Mouse (Mus musculus) forebrain, embryonic 14.5 days (tissue): ENCODE data around the gene Tm9sf3. TPM values are rescaled to one million over a fixed set of nuclear protein-coding genes. Genes with fewer than 3 reads are reported as not detected.

Experiments
- ATAC-seq: fragments of 200-750 bp; cut with Nextera tagmentation; 2 replicates; pipeline ENCODE4 v1.8.0; 2017; ENCODE audit warnings: mild to moderate bottlenecking, moderate library complexity
- DNase-seq: peaks from one replicate; pipeline ENCODE4 v3.0.0-alpha.2; 2015; ENCODE audit warnings: low spot score
- H3K27ac ChIP-seq: fragments of 300-500 bp; sonication (generic); 2 replicates; pipeline ENCODE4 v1.5.1; 2014; ENCODE audit warnings: low read depth, mild to moderate bottlenecking, control low read depth, low read length, moderate library complexity
- H3K27me3 ChIP-seq: fragments of 300-500 bp; sonication (generic); replicated peaks from 2 replicates; pipeline ENCODE4 v1.6.1; 2014; ENCODE audit warnings: low read length, control low read depth, mixed read lengths; ENCODE audit not compliant: control insufficient read depth, insufficient read depth
- H3K36me3 ChIP-seq: fragments of 300-500 bp; sonication (generic); 2 replicates; pipeline ENCODE4 v1.6.1; 2014; ENCODE audit warnings: low read length, control low read depth; ENCODE audit not compliant: control insufficient read depth, insufficient read depth
- H3K4me1 ChIP-seq: fragments of 300-500 bp; sonication (generic); 2 replicates; pipeline ENCODE4 v1.6.1; 2014; ENCODE audit warnings: antibody characterized with exemption, low read length, control low read depth; ENCODE audit not compliant: control insufficient read depth, insufficient read depth
- H3K4me2 ChIP-seq: fragments of 300-500 bp; sonication (generic); 2 replicates; pipeline ENCODE4 v1.6.1; 2014; ENCODE audit warnings: mild to moderate bottlenecking, control low read depth, low read length
- H3K4me3 ChIP-seq: fragments of 300-500 bp; sonication (generic); 2 replicates; pipeline ENCODE4 v1.5.1; 2014; ENCODE audit warnings: low read depth, low read length, control low read depth
- H3K9ac ChIP-seq: fragments of 300-500 bp; sonication (generic); 2 replicates; pipeline ENCODE4 v1.6.1; 2014; ENCODE audit warnings: mild to moderate bottlenecking, low read length, control low read depth, moderate library complexity
- H3K9me3 ChIP-seq: fragments of 300-500 bp; sonication (generic); replicated peaks from 2 replicates; pipeline ENCODE4 v1.6.1; 2016; ENCODE audit warnings: low read length, control low read depth, mixed read lengths; ENCODE audit not compliant: control insufficient read depth
- WGBS: fragments of 180-500 bp; shearing (Covaris S2); extraction: QIAGEN DNeasy Blood & Tissue Kit; methylation state at CpG from one replicate; pipeline ENCODE4 v1.1.7; 2014; 5-methylcytosine and 5-hydroxymethylcytosine counted together
- polyA plus RNA-seq: library from polyadenylated mRNA; unstranded; fragments of >200 nt; fragmentation: Nextera tagmentation; extraction: Ambion mirVana; gene quantifications from 2 replicates; pipeline ENCODE4 v1.2.1, GENCODE M21; 2014

Gene Tm9sf3
- polyA plus RNA-seq, 1 experiment from 2014 or later, result 81.5 TPM

DNA sequence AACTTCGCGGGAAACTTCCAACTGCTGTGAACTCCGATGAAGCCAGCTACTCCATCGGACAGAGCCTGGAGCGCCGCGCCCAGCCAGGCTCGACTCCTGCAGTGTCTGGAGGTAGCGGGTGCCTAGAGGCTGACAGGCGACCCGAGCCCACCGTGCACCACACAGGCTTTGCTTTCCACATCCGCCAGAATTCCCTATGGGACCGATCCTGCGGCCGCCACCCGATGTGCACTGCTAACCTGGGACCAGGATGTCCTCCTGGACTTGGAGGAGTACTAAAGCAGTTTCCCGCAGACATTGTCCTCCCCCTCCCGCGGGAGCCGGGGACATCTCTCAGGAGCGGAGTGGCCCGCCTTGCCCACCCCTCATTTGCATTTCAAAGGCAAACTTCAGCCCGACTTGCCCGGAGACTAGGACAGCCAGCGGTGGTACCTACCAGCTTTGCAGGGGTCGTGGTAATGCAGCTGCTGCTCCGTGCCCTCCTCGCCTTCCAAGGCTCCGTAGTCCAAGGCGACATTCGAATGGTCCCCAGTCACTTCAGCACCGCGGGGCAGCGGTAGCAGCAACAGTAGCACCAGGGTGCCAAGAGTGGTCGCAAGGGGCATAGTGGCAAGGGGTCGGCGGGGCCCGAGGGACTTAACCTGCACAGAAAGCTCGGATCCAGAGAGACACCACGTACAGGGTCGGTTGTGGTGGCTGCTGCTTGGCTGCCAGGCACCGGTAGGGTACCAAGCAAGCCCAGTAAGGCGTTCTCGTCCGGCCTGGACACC is 57.6 kb downstream of the Tm9sf3 start:
- Histone ChIP-seq H3K9me3 (no peaks in the 10 kb centered on the region), H3K4me1 (peaks cover 10% of the 10 kb centered on the region; the same call in 1 of the 2 replicates), H3K4me3 (peak overlapping the region; percentile 39), H3K27me3 (peaks cover 26% of the 10 kb centered on the region), H3K27ac (no peak overlapping the region), H3K9ac (peak overlapping the region; percentile 57), H3K36me3 (peaks cover 3% of the 10 kb centered on the region; the same call in 1 of the 2 replicates), H3K4me2 (peak overlapping the region; percentile 93)
- DNase-seq (peak; percentile 11), ATAC-seq (peak; percentile 66)
- under 1% methylated on average over 46 of the region's 46 CpGs for WGBS

DNA sequence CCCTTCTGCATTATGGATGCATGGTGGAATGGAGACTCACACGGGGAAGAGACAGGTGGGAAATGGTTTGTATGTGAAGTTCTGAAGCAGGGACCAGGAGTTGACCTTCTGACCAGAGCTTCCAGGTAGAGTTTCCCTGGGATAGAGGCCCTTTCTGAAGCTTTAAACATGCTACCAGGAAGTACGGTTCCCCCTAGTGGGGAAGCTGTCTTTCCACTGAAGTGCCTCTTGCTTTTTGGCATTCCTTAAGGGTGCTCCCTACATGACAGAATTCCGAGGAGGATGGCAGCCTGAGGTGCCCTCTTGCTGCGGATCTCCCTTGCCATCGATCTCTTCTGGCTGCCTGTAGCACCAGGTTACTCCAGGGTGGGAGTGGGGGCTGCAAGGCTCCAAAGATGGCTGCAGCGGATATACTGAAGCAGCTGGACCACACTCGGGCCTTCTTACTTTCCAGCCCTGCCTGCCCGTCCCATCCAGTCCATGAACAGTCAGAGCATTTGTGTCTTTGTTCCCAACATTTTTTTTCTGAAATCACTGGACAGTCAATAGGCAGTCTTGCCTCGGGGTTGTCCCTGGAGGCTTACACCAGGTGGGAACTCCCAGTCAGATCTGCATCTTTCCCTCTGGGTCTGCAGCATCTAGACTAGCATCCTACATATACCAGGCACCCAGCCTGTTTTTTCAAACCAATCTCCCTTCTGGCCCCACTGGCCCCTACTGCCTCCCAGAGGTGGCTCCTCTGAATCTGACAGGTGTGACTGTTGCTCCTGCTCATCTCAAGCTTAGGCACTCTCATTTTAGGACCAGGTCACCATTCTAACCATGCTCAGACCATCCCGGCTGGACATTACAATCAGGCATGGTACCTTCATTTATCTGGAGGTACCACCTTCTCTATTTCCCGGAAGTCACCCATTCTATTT is 59.4 kb downstream of the Tm9sf3 start:
- Histone ChIP-seq H3K27ac (no peak overlapping the region), H3K4me3 (no peak overlapping the region), H3K4me1 (peaks cover 10% of the 10 kb centered on the region; the same call in 1 of the 2 replicates), H3K4me2 (no peak overlapping the region), H3K27me3 (peaks cover 26% of the 10 kb centered on the region), H3K9ac (no peak overlapping the region), H3K9me3 (no peaks in the 10 kb centered on the region), H3K36me3 (no peaks in the 10 kb centered on the region)
- no peak for DNase-seq
- ATAC-seq, result no peak
- 65% methylated on average over 11 of the region's 11 CpGs for WGBS

DNA sequence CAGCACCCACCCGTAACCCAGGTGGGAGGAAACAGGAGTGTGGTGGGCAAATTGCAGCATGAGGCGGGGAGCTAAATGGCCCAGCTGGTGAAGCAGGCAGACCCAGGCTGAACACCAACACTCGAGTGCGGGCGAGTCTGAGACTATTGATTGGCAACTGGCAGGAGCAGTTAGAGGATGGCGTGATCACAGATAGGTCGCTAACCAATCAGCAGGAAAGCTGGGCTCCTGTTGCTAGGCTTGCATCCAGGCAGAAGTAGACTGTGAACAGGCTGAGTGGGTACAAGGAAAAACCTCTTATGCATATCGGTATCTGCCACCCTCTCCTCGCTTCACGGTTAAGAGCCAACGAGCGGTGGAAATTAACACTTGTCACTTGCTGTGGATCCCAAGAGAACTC is 66.2 kb downstream of the Tm9sf3 start:
- H3K9ac ChIP-seq, result no peak overlapping the region
- H3K4me2 ChIP-seq, result no peak overlapping the region
- WGBS, result 81% methylated on average over 12 of the region's 12 CpGs
- H3K4me1 ChIP-seq, result peaks cover 3% of the 10 kb centered on the region; the same call in 1 of the 2 replicates
- DNase-seq, result peak; percentile 47
- ATAC-seq, result peak; percentile 23; the same call in 1 of the 2 replicates
- H3K9me3 ChIP-seq, result no peaks in the 10 kb centered on the region
- H3K27me3 ChIP-seq, result 0 out of 2 replicates have a peak, but pooled peaks cover 6% of the 10 kb centered on the region
- H3K27ac ChIP-seq, result no peak overlapping the region
- no peak overlapping the region for H3K4me3 ChIP-seq
- H3K36me3 ChIP-seq, result no peaks in the 10 kb centered on the region

DNA sequence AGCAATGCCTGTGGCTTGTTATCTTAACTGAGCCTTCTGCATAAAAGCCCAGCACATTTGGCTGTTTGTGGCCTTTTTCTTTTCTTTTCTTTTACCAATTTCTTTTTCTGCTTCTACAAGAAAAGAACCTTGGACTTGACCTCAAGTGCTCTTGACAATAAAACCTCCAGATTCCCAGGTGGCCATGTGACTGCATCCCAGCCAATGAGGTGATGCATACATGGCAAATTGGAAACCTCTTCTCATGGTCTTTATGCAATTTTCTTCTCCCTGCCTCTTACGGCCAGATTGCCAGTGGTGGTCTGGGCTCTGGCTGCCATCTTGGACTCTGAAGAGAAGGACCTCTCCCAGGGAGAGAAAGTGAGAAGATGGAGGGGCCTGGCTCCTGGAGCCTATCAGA is 70.4 kb downstream of the Tm9sf3 start:
- no peaks in the 10 kb centered on the region for H3K9me3 ChIP-seq
- peaks cover 22% of the 10 kb centered on the region for H3K27me3 ChIP-seq
- H3K4me3 ChIP-seq, result no peak overlapping the region
- H3K4me2 ChIP-seq, result no peak overlapping the region
- peaks cover 3% of the 10 kb centered on the region; the same call in 1 of the 2 replicates for H3K4me1 ChIP-seq
- no peak for ATAC-seq
- no peaks in the 10 kb centered on the region for H3K36me3 ChIP-seq
- no peak for DNase-seq
- H3K9ac ChIP-seq, result no peak overlapping the region
- no peak overlapping the region for H3K27ac ChIP-seq
- WGBS, result 68% methylated on average over 1 of the region's 1 CpGs

DNA sequence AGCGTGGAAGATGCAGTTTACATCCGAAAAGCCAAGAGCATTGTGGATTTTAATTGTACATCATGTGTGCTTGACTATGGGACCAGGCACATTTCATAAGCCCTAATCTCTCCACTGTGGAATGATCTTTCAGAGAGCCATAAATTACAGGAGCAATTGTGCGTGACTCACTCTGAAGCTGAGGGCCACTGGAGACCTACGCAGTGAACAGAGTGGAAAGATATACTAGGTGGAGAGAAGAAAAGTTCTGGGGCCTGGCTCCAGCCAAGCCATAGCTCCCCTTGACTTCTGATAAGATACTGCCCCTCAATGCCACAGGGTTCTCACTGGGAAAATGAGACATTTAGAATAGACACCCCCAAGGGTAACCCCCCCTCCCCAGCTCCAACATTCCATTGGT is 70.8 kb downstream of the Tm9sf3 start:
- no peak overlapping the region for H3K4me2 ChIP-seq
- no peaks in the 10 kb centered on the region for H3K9me3 ChIP-seq
- no peak overlapping the region for H3K27ac ChIP-seq
- H3K4me1 ChIP-seq, result peaks cover 3% of the 10 kb centered on the region; the same call in 1 of the 2 replicates
- WGBS, result 89% methylated on average over 4 of the region's 4 CpGs
- H3K27me3 ChIP-seq, result peaks cover 23% of the 10 kb centered on the region
- no peak overlapping the region for H3K9ac ChIP-seq
- no peaks in the 10 kb centered on the region for H3K36me3 ChIP-seq
- ATAC-seq, result no peak
- DNase-seq, result no peak
- no peak overlapping the region for H3K4me3 ChIP-seq

DNA sequence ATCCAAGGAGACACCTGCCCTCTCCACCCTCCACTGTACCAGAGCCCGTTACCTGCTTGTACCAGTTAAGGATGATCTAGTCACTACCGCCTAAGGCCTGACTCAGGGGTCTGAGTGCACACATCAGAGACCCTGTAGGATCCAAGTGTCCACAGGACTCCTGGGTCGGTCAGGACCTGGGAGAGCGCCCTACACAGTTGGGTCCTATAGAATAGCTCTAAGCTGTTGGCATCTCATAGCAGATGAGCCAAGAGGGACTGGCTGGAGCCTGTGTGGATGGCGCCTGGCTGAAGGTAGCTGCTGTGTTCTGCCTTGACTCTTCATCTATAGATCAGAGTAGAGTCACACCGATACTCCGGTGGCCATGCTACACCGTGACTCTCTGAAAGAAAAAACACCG is 72.1 kb downstream of the Tm9sf3 start:
- no peaks in the 10 kb centered on the region for H3K4me1 ChIP-seq
- WGBS, result 82% methylated on average over 9 of the region's 9 CpGs
- ATAC-seq (no peak), DNase-seq (no peak)
- no peak overlapping the region for H3K4me3 ChIP-seq
- H3K9me3 ChIP-seq, result no peaks in the 10 kb centered on the region
- peaks cover 28% of the 10 kb centered on the region for H3K27me3 ChIP-seq
- no peaks in the 10 kb centered on the region for H3K36me3 ChIP-seq
- H3K27ac ChIP-seq, result no peak overlapping the region
- H3K4me2 ChIP-seq, result no peak overlapping the region
- no peak overlapping the region for H3K9ac ChIP-seq

DNA sequence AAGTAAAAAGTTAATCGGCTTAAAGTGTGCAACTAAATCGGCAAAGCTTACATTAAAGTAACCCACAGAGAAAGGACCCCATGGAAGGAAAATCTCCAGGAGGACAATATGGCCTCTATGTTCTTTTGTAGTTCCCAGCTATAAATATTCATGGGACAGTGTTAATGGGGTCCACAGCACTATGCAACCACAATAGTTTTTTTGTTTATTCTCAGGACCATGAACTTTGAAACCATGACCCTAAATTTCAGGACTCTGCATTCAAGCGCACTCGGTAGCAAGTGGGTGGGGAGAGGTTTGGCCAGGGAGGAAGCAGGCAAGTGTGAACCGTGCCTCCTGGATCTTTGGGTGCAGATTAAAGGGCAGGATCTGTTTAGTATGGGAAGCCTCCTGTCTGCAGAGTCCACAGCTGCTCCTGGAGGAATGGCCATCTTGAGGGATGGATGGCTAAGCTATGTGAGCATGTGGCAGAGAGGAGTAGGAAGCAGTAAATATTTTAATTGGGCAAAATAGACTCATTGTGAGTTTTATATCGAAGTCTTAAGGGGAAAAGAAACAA is 72.8 kb downstream of the Tm9sf3 start:
- Histone ChIP-seq H3K4me2 (no peak overlapping the region), H3K4me1 (no peaks in the 10 kb centered on the region), H3K27ac (no peak overlapping the region), H3K36me3 (no peaks in the 10 kb centered on the region), H3K9me3 (no peaks in the 10 kb centered on the region), H3K9ac (no peak overlapping the region), H3K4me3 (no peak overlapping the region), H3K27me3 (peaks cover 28% of the 10 kb centered on the region)
- DNase-seq (peak; percentile 55), ATAC-seq (peak; percentile 58)
- WGBS, result 20% methylated on average over 6 of the region's 6 CpGs

DNA sequence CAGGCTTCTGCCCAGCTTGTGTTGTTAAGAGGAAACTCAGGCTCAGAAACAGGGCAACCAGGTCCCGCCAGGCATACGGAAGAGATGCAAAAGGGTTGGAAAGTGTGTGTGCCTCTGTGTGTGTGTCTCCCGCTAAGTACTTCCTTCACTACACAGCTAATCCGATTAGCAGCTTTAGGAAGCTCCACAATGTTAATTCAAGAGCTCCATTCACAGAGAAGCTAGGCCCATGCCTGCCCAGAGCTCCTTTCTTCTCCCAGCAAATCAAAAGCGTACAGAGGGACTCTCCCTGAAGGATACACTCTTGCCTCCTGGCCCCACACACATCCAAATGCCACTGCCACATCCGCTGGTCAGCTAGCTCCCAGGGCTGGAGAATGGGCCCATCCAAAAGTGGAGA is 86.5 kb downstream of the Tm9sf3 start:
- H3K27me3 ChIP-seq, result peaks cover 72% of the 10 kb centered on the region
- no peak overlapping the region for H3K9ac ChIP-seq
- peak; percentile 52 for DNase-seq
- no peak overlapping the region for H3K27ac ChIP-seq
- H3K4me3 ChIP-seq, result no peak overlapping the region
- H3K36me3 ChIP-seq, result no peaks in the 10 kb centered on the region
- WGBS, result 3% methylated on average over 6 of the region's 6 CpGs
- no peaks in the 10 kb centered on the region for H3K4me1 ChIP-seq
- H3K9me3 ChIP-seq, result no peaks in the 10 kb centered on the region
- no peak overlapping the region for H3K4me2 ChIP-seq
- ATAC-seq, result no peak
